Comparison of ENCODE assay signal across 26 mouse cellular contexts in genomic region chr11:94244385-94244784, GRCm38 (mm10). TPM values are rescaled to one million over a fixed set of nuclear protein-coding genes. Genes with fewer than 3 reads are reported as not detected.
DNase-seq lines count a peak whose midpoint lies in the region; ATAC-seq lines count a peak whose summit lies in the region.
"Had no signal": no experiment of that assay in that cellular context is flagged by ENCODE, and none has a peak within 500 bp of the region (broad histone marks: within the 10 kb centered on the region; RNA-seq: fewer than 3 reads in every experiment).

No protein-coding gene starts in this region.

- H3K27me3 ChIP-seq in midbrain, embryonic 13.5 days: peaks cover 7% of the 10 kb centered on the region; the same call in 1 of the 2 replicates
- H3K27me3 ChIP-seq in midbrain, embryonic 15.5 days (replicated peaks): no peaks in the 10 kb centered on the region
- H3K27me3 ChIP-seq in embryonic facial prominence, embryonic 12.5 days: no peaks in the 10 kb centered on the region
- no peaks in the 10 kb centered on the region; the same call in 1 of the 2 replicates for H3K27me3 ChIP-seq in hindbrain, embryonic 14.5 days (ENCODE audit: control insufficient read depth, insufficient read depth, low read length)
- H3K27me3 ChIP-seq in limb, embryonic 13.5 days: no peaks in the 10 kb centered on the region
- H3K27me3 ChIP-seq: neural tube, embryonic 13.5 days; stomach, embryonic 15.5 days had no signal

- DNase-seq in hindbrain, embryonic 14.5 days (ENCODE audit: low spot score): peak; percentile 49
- DNase-seq in kidney, postnatal 36 days: no peak
- DNase-seq in cerebellum, adult 8-10 months: no peak
- no peak for DNase-seq in urinary bladder, postnatal 10 days (ENCODE audit: low spot score)
- DNase-seq: adrenal gland, postnatal 25 days; cerebellum, adult 18-20 months; cerebellum, postnatal 36 days; heart, postnatal 10 days; kidney, adult 2 months; kidney, postnatal 25 days; layer of hippocampus, adult 9-11 months; liver, postnatal 0 days; lung, postnatal 10 days; right cerebral cortex, postnatal 25 days had no signal

- no peak overlapping the region for H3K9ac ChIP-seq in midbrain, embryonic 13.5 days (replicated peaks)
- no peak overlapping the region for H3K9ac ChIP-seq in midbrain, embryonic 15.5 days
- H3K9ac ChIP-seq in embryonic facial prominence, embryonic 12.5 days: no peak overlapping the region
- H3K9ac ChIP-seq in hindbrain, embryonic 14.5 days: no peak overlapping the region
- H3K9ac ChIP-seq in limb, embryonic 13.5 days: no peak overlapping the region
- H3K9ac ChIP-seq: liver, postnatal 0 days; neural tube, embryonic 13.5 days; stomach, embryonic 15.5 days had no signal

- H3K4me3 ChIP-seq in midbrain, embryonic 13.5 days (replicated peaks): no peak overlapping the region
- no peak overlapping the region for H3K4me3 ChIP-seq in midbrain, embryonic 15.5 days
- no peak overlapping the region for H3K4me3 ChIP-seq in embryonic facial prominence, embryonic 12.5 days
- H3K4me3 ChIP-seq in hindbrain, embryonic 14.5 days (replicated peaks; ENCODE audit: low read length): no peak overlapping the region
- no peak overlapping the region for H3K4me3 ChIP-seq in limb, embryonic 13.5 days
- H3K4me3 ChIP-seq: left cerebral cortex, adult 2 months; neural tube, embryonic 13.5 days; stomach, embryonic 15.5 days had no signal

- H3K9me3 ChIP-seq in midbrain, embryonic 13.5 days: no peaks in the 10 kb centered on the region
- H3K9me3 ChIP-seq in midbrain, embryonic 15.5 days: no peaks in the 10 kb centered on the region
- H3K9me3 ChIP-seq in embryonic facial prominence, embryonic 12.5 days: no peaks in the 10 kb centered on the region
- H3K9me3 ChIP-seq in hindbrain, embryonic 14.5 days (ENCODE audit: control insufficient read depth, low read length): no peaks in the 10 kb centered on the region
- no peaks in the 10 kb centered on the region for H3K9me3 ChIP-seq in limb, embryonic 13.5 days
- H3K9me3 ChIP-seq: megakaryocyte, embryonic 14.5 days; neural tube, embryonic 13.5 days; stomach, embryonic 15.5 days had no signal

- H3K27ac ChIP-seq in midbrain, embryonic 13.5 days: 0 out of 2 replicates have a peak overlapping the region, but pooled peaks have one; percentile 10
- H3K27ac ChIP-seq in midbrain, embryonic 15.5 days: no peak overlapping the region
- H3K27ac ChIP-seq in embryonic facial prominence, embryonic 12.5 days: peak overlapping the region; percentile 97
- H3K27ac ChIP-seq in hindbrain, embryonic 14.5 days: peak overlapping the region; percentile 6; the same call in 1 of the 2 replicates
- H3K27ac ChIP-seq in limb, embryonic 13.5 days: peak overlapping the region; percentile 97; the same call in 1 of the 2 replicates
- H3K27ac ChIP-seq: left cerebral cortex, adult 2 months; neural tube, embryonic 13.5 days; stomach, embryonic 15.5 days had no signal

- peaks cover 54% of the 10 kb centered on the region for H3K4me1 ChIP-seq in midbrain, embryonic 13.5 days (replicated peaks)
- peaks cover 30% of the 10 kb centered on the region for H3K4me1 ChIP-seq in midbrain, embryonic 15.5 days
- peaks cover 73% of the 10 kb centered on the region for H3K4me1 ChIP-seq in embryonic facial prominence, embryonic 12.5 days
- H3K4me1 ChIP-seq in hindbrain, embryonic 14.5 days (replicated peaks; ENCODE audit: control insufficient read depth, insufficient read depth, low read length): peaks cover 29% of the 10 kb centered on the region
- H3K4me1 ChIP-seq in limb, embryonic 13.5 days: peaks cover 80% of the 10 kb centered on the region

- no peaks in the 10 kb centered on the region for H3K36me3 ChIP-seq in midbrain, embryonic 13.5 days
- no peaks in the 10 kb centered on the region for H3K36me3 ChIP-seq in midbrain, embryonic 15.5 days (replicated peaks)
- H3K36me3 ChIP-seq in embryonic facial prominence, embryonic 12.5 days: no peaks in the 10 kb centered on the region
- no peaks in the 10 kb centered on the region for H3K36me3 ChIP-seq in hindbrain, embryonic 14.5 days (replicated peaks; ENCODE audit: control insufficient read depth, insufficient read depth)
- no peaks in the 10 kb centered on the region for H3K36me3 ChIP-seq in limb, embryonic 13.5 days
- H3K36me3 ChIP-seq: neural tube, embryonic 13.5 days; stomach, embryonic 15.5 days had no signal

- no peak for ATAC-seq in midbrain, embryonic 13.5 days
- no peak for ATAC-seq in midbrain, embryonic 15.5 days (replicated peaks)
- ATAC-seq in embryonic facial prominence, embryonic 12.5 days (ENCODE audit: insufficient number of reproducible peaks, insufficient read depth, low FRiP score, low TSS enrichment): no peak
- ATAC-seq in hindbrain, embryonic 14.5 days (ENCODE audit: low FRiP score): no peak
- no peak for ATAC-seq in limb, embryonic 13.5 days (ENCODE audit: low FRiP score, low read depth)
- ATAC-seq: liver, postnatal 0 days had no signal

- 59% methylated on average over 9 of the region's 9 CpGs for WGBS in midbrain, embryonic 13.5 days
- WGBS in midbrain, embryonic 15.5 days: 39% methylated on average over 9 of the region's 9 CpGs
- 25% methylated on average over 9 of the region's 9 CpGs for WGBS in embryonic facial prominence, embryonic 12.5 days
- WGBS in hindbrain, embryonic 14.5 days: 53% methylated on average over 9 of the region's 9 CpGs
- 43% methylated on average over 9 of the region's 9 CpGs for WGBS in limb, embryonic 13.5 days

- H3K4me2 ChIP-seq in midbrain, embryonic 13.5 days (replicated peaks): no peak overlapping the region
- no peak overlapping the region for H3K4me2 ChIP-seq in midbrain, embryonic 15.5 days
- H3K4me2 ChIP-seq in embryonic facial prominence, embryonic 12.5 days (replicated peaks): peak overlapping the region; percentile 35; the same call in 1 of the 2 replicates
- H3K4me2 ChIP-seq in hindbrain, embryonic 14.5 days (replicated peaks): no peak overlapping the region
- H3K4me2 ChIP-seq in limb, embryonic 13.5 days (replicated peaks): peak overlapping the region; percentile 69
- H3K4me2 ChIP-seq: neural tube, embryonic 13.5 days had no signal

RNA-seq across cellular contexts. Expression of gene Wfikkn2, which starts 1.4 kb away (rescaled TPM):
- 2.9 and 3.4 TPM in 2 replicates for polyA plus RNA-seq in midbrain, embryonic 13.5 days (2015; fragmentation: Nextera tagmentation; extraction: Ambion mirVana)
- 5.5 and 5.6 TPM in 2 replicates for polyA plus RNA-seq in midbrain, embryonic 15.5 days (2015; fragmentation: Nextera tagmentation; extraction: Ambion mirVana)
- polyA plus RNA-seq in embryonic facial prominence, embryonic 12.5 days (2016; fragmentation: Nextera tagmentation; extraction: Ambion mirVana): 11.8 and 13.9 TPM in 2 replicates
- 5.7 and 6.8 TPM in 2 replicates for polyA plus RNA-seq in hindbrain, embryonic 14.5 days (2014; fragmentation: Nextera tagmentation; extraction: Ambion mirVana)
- 15.0 and 17.6 TPM in 2 replicates for polyA plus RNA-seq in limb, embryonic 13.5 days (2015; fragmentation: Nextera tagmentation; extraction: Ambion mirVana)

RNA-seq across cellular contexts. Expression of gene Tob1, which starts 33.1 kb away (rescaled TPM):
- polyA plus RNA-seq in midbrain, embryonic 13.5 days (2015; fragmentation: Nextera tagmentation; extraction: Ambion mirVana): 33.0 and 33.2 TPM in 2 replicates
- polyA plus RNA-seq in midbrain, embryonic 15.5 days (2015; fragmentation: Nextera tagmentation; extraction: Ambion mirVana): 27.3 and 31.2 TPM in 2 replicates
- polyA plus RNA-seq in embryonic facial prominence, embryonic 12.5 days (2016; fragmentation: Nextera tagmentation; extraction: Ambion mirVana): 32.9 TPM in 2 replicates
- polyA plus RNA-seq in hindbrain, embryonic 14.5 days (2014; fragmentation: Nextera tagmentation; extraction: Ambion mirVana): 34.3 and 34.6 TPM in 2 replicates
- 30.0 and 33.9 TPM in 2 replicates for polyA plus RNA-seq in limb, embryonic 13.5 days (2015; fragmentation: Nextera tagmentation; extraction: Ambion mirVana)

RNA-seq across cellular contexts. Expression of gene Gm21885, which starts 37.3 kb away (rescaled TPM):
- 0.54 TPM in 1 of 2 replicates, not detected in the other for polyA plus RNA-seq in midbrain, embryonic 13.5 days (2015; fragmentation: Nextera tagmentation; extraction: Ambion mirVana)
- 0.45 and 0.89 TPM in 2 replicates for polyA plus RNA-seq in midbrain, embryonic 15.5 days (2015; fragmentation: Nextera tagmentation; extraction: Ambion mirVana)
- not detected in 2 replicates for polyA plus RNA-seq in embryonic facial prominence, embryonic 12.5 days (2016; fragmentation: Nextera tagmentation; extraction: Ambion mirVana)
- 0.38 TPM in 1 of 2 replicates, not detected in the other for polyA plus RNA-seq in hindbrain, embryonic 14.5 days (2014; fragmentation: Nextera tagmentation; extraction: Ambion mirVana)
- 0.26 and 0.32 TPM in 2 replicates for polyA plus RNA-seq in limb, embryonic 13.5 days (2015; fragmentation: Nextera tagmentation; extraction: Ambion mirVana)
- polyA plus RNA-seq: heart, embryonic 11.5 days; kidney, adult 2 months; spleen, adult 2 months; thymus, postnatal 0 days; urinary bladder, adult 2 months had no signal

Comparison
In these comparisons a context has a peak if more than half of its experiments do, and no peak if none do; other contexts are left out.
1. H3K4me2 ChIP-seq: peak in embryonic facial prominence, embryonic 12.5 days (single experiment) and limb, embryonic 13.5 days (single experiment); none in midbrain, embryonic 13.5 days (single experiment), midbrain, embryonic 15.5 days (single experiment) and hindbrain, embryonic 14.5 days (single experiment).